Mouse (Mus musculus) midbrain, postnatal 0 days (tissue): ENCODE data around the gene Ppp5c. TPM values are rescaled to one million over a fixed set of nuclear protein-coding genes. Genes with fewer than 3 reads are reported as not detected.

ENCODE experiments used
- ATAC-seq: fragments of 200-750 bp; cut with Nextera tagmentation; 2 replicates; pipeline ENCODE4 v1.8.0; 2017; ENCODE audit warnings: moderate number of reproducible peaks, mild to moderate bottlenecking, moderate TSS enrichment, moderate library complexity; ENCODE audit not compliant: low FRiP score
- DNase-seq: peaks from one replicate; pipeline ENCODE4 v3.0.0-alpha.2; 2015; ENCODE audit warnings: low spot score
- H3K27ac ChIP-seq: fragments of 300-500 bp; sonication (generic); 2 replicates; pipeline ENCODE4 v1.5.1; 2014; ENCODE audit warnings: low read depth, mild to moderate bottlenecking, low read length, mixed read lengths
- H3K27me3 ChIP-seq: fragments of 300-500 bp; sonication (generic); 2 replicates; pipeline ENCODE4 v1.6.1; 2014; ENCODE audit warnings: low read length, control low read depth, mixed read lengths; ENCODE audit not compliant: insufficient read depth
- H3K36me3 ChIP-seq: fragments of 300-500 bp; sonication (generic); 2 replicates; pipeline ENCODE4 v1.6.1; 2014; ENCODE audit warnings: low read length, control low read depth, mixed read lengths; ENCODE audit not compliant: insufficient read depth
- H3K4me1 ChIP-seq: fragments of 300-500 bp; sonication (generic); 2 replicates; pipeline ENCODE4 v1.6.1; 2014; ENCODE audit warnings: mild to moderate bottlenecking, control low read depth, antibody characterized with exemption, low read length, mixed read lengths; ENCODE audit not compliant: insufficient read depth
- H3K4me2 ChIP-seq: fragments of 300-500 bp; sonication (generic); 2 replicates; pipeline ENCODE4 v1.6.1; 2014; ENCODE audit warnings: low read depth, mild to moderate bottlenecking, low read length, mixed read lengths; ENCODE audit not compliant: poor library complexity, severe bottlenecking
- H3K4me3 ChIP-seq: fragments of 300-500 bp; sonication (generic); 2 replicates; pipeline ENCODE4 v1.5.1; 2014; ENCODE audit warnings: low read depth, mild to moderate bottlenecking, low read length, moderate library complexity
- H3K9ac ChIP-seq: fragments of 300-500 bp; sonication (generic); replicated peaks from 2 replicates; pipeline ENCODE4 v1.6.1; 2014; ENCODE audit warnings: mild to moderate bottlenecking, low read length, moderate library complexity, mixed read lengths; ENCODE audit not compliant: poor library complexity, severe bottlenecking
- H3K9me3 ChIP-seq: fragments of 300-500 bp; sonication (generic); 2 replicates; pipeline ENCODE4 v1.6.1; 2016; ENCODE audit warnings: low read length, control low read depth
- CTCF ChIP-seq: IDR thresholded peaks from 2 replicates; pipeline ENCODE4 v1.5.1; 2016; ENCODE audit warnings: antibody characterized with exemption, mild to moderate bottlenecking
- WGBS: fragments of 180-500 bp; shearing (Covaris S2); extraction: QIAGEN DNeasy Blood & Tissue Kit; methylation state at CpG from one replicate; pipeline ENCODE4 v1.1.7; 2014; 5-methylcytosine and 5-hydroxymethylcytosine counted together
- polyA plus RNA-seq: library from polyadenylated mRNA; unstranded; fragments of >200 nt; fragmentation: Nextera tagmentation; extraction: Ambion mirVana; gene quantifications from 2 replicates; pipeline ENCODE4 v1.2.1, GENCODE M21; 2015
- total RNA-seq: library from RNA; depleted of rRNA; stranded (reverse); fragments of >200 nt; gene quantifications from 2 replicates; pipeline ENCODE4 v1.2.3, GENCODE M21; 2014

The Ppp5c gene
- total and polyA plus RNA-seq, 2 experiments from 2014 or later: 61.0 to 144 TPM

GRCm38 (mm10) chr7:17004716-17005115 is 23.0 kb downstream of the Ppp5c start:
- H3K27ac ChIP-seq: no peak overlapping the region
- no peak for TF ChIP-seq CTCF
- WGBS: 91% methylated on average over 7 of the region's 7 CpGs
- no peaks in the 10 kb centered on the region for H3K4me1 ChIP-seq
- H3K4me2 ChIP-seq: no peak overlapping the region
- no peaks in the 10 kb centered on the region for H3K27me3 ChIP-seq
- H3K36me3 ChIP-seq: peaks cover 52% of the 10 kb centered on the region
- no peak for DNase-seq
- ATAC-seq: no peak
- no peak overlapping the region for H3K4me3 ChIP-seq
- no peaks in the 10 kb centered on the region for H3K9me3 ChIP-seq
- no peak overlapping the region for H3K9ac ChIP-seq

GRCm38 (mm10) chr7:17003230-17003960 is 24.3 kb downstream of the Ppp5c start:
- ATAC-seq (no peak), DNase-seq (peak; percentile 22)
- H3K27ac ChIP-seq: no peak overlapping the region
- no peak overlapping the region for H3K4me3 ChIP-seq
- H3K27me3 ChIP-seq: no peaks in the 10 kb centered on the region
- H3K4me2 ChIP-seq: no peak overlapping the region
- no peak overlapping the region for H3K9ac ChIP-seq
- WGBS: 79% methylated on average over 7 of the region's 7 CpGs
- H3K9me3 ChIP-seq: no peaks in the 10 kb centered on the region
- no peaks in the 10 kb centered on the region for H3K4me1 ChIP-seq
- H3K36me3 ChIP-seq: peaks cover 42% of the 10 kb centered on the region
- TF ChIP-seq CTCF: no peak

- Histone ChIP-seq H3K4me2 (no peak overlapping the region), H3K4me1 (no peaks in the 10 kb centered on the region), H3K4me3 (no peak overlapping the region), H3K27ac (no peak overlapping the region), H3K27me3 (no peaks in the 10 kb centered on the region), H3K9ac (no peak overlapping the region), H3K9me3 (no peaks in the 10 kb centered on the region), H3K36me3 (peaks cover 34% of the 10 kb centered on the region)
- DNase-seq (peak; percentile 86), ATAC-seq (peak; percentile 67)
- peak; percentile 92 for TF ChIP-seq CTCF
- WGBS: 11% methylated on average over 7 of the region's 7 CpGs
Measured at GRCm38 (mm10) chr7:17002375-17003195, 25.1 kb downstream of the Ppp5c start.

GRCm38 (mm10) chr7:16999650-17000049 is 28.1 kb downstream of the Ppp5c start:
- Histone ChIP-seq H3K36me3 (peaks cover 5% of the 10 kb centered on the region), H3K9me3 (no peaks in the 10 kb centered on the region), H3K27ac (no peak overlapping the region), H3K4me3 (no peak overlapping the region), H3K27me3 (no peaks in the 10 kb centered on the region), H3K4me2 (no peak overlapping the region), H3K4me1 (0 out of 2 replicates have a peak, but pooled peaks cover 4% of the 10 kb centered on the region), H3K9ac (no peak overlapping the region)
- 20% methylated on average over 4 of the region's 4 CpGs for WGBS
- ATAC-seq (peak; percentile 22; the same call in 1 of the 2 replicates), DNase-seq (peak; percentile 77)
- TF ChIP-seq CTCF: peak; percentile 99

GRCm38 (mm10) chr7:16999233-16999632 is 28.5 kb downstream of the Ppp5c start:
- H3K27me3 ChIP-seq: no peaks in the 10 kb centered on the region
- H3K4me2 ChIP-seq: no peak overlapping the region
- DNase-seq (no peak), ATAC-seq (no peak; the same call in 1 of the 2 replicates)
- no peak overlapping the region for H3K4me3 ChIP-seq
- H3K9me3 ChIP-seq: no peaks in the 10 kb centered on the region
- no peak overlapping the region for H3K9ac ChIP-seq
- no peak overlapping the region for H3K27ac ChIP-seq
- H3K4me1 ChIP-seq: 0 out of 2 replicates have a peak, but pooled peaks cover 4% of the 10 kb centered on the region
- no peak for TF ChIP-seq CTCF
- peaks cover 3% of the 10 kb centered on the region; the same call in 1 of the 2 replicates for H3K36me3 ChIP-seq
- WGBS: 68% methylated on average over 4 of the region's 4 CpGs

GRCm38 (mm10) chr7:16995345-16995744 is 32.4 kb downstream of the Ppp5c start:
- H3K4me3 ChIP-seq: no peak overlapping the region
- peak overlapping the region; percentile 44 for H3K4me2 ChIP-seq
- H3K9me3 ChIP-seq: no peaks in the 10 kb centered on the region
- peaks cover 13% of the 10 kb centered on the region for H3K4me1 ChIP-seq
- no peak for ATAC-seq
- WGBS: 90% methylated on average over 4 of the region's 4 CpGs
- TF ChIP-seq CTCF: no peak
- 0 out of 2 replicates have a peak overlapping the region, but pooled peaks have one; percentile 13 for H3K9ac ChIP-seq
- no peaks in the 10 kb centered on the region for H3K36me3 ChIP-seq
- no peak overlapping the region for H3K27ac ChIP-seq
- no peak for DNase-seq
- H3K27me3 ChIP-seq: no peaks in the 10 kb centered on the region
